In genomic region chr19:47890489-47891130, GRCm38 (mm10) we compare ENCODE assay signal across 10 mouse cellular contexts. TPM values are rescaled to one million over a fixed set of nuclear protein-coding genes. Genes with fewer than 3 reads are reported as not detected.
DNase-seq lines count a peak whose midpoint lies in the region; ATAC-seq and TF ChIP-seq lines count a peak whose summit lies in the region.
"Had no signal": no experiment of that assay in that cellular context is flagged by ENCODE, and none has a peak within 500 bp of the region (broad histone marks: within the 10 kb centered on the region; RNA-seq: fewer than 3 reads in every experiment).

No protein-coding gene starts in this region.

- TF ChIP-seq POLR2A in myocyte (IDR thresholded peaks at IDR 0.05; ENCODE audit: insufficient read length, low read depth): no peak

- peaks cover 47% of the 10 kb centered on the region for H3K4me1 ChIP-seq in heart, embryonic 15.5 days (replicated peaks)

- intact Hi-C loops in heart, postnatal 14 days (cut with DNase I): no loop called here

- peaks cover 9% of the 10 kb centered on the region; the same call in 1 of the 2 replicates for H3K36me3 ChIP-seq in heart, embryonic 15.5 days
- H3K36me3 ChIP-seq in myocyte (ENCODE audit: control insufficient read depth, insufficient read depth): peaks cover 11% of the 10 kb centered on the region

- WGBS in heart, embryonic 15.5 days: 52% methylated on average over 10 of the region's 10 CpGs

- DNase-seq in heart, postnatal 14 days: no peak
- DNase-seq in kidney, postnatal 14 days: peak; percentile 80
- no peak for DNase-seq in frontal cortex, postnatal 10 days (ENCODE audit: low spot score in 2 of 2)
- DNase-seq: thymus, postnatal 36 days had no signal

- no peak for ATAC-seq in heart, embryonic 15.5 days (replicated peaks; ENCODE audit: insufficient number of reproducible peaks, insufficient read depth, low FRiP score, low read depth)
- ATAC-seq in activated CD4-positive, CD25-positive, alpha-beta regulatory T cell, adult 4 months: peak; percentile 57
- ATAC-seq in cerebellum, adult (ENCODE audit: insufficient number of reproducible peaks, low FRiP score, low TSS enrichment): no peak
- ATAC-seq in monocyte, adult 5-6 weeks (replicated peaks; ENCODE audit: insufficient number of reproducible peaks, low FRiP score, low TSS enrichment, poor library complexity, severe bottlenecking): no peak
- ATAC-seq: hindbrain, postnatal 0 days had no signal

- H3K9ac ChIP-seq in heart, embryonic 15.5 days: no peak overlapping the region

- peak overlapping the region; percentile 35 for H3K27ac ChIP-seq in heart, embryonic 15.5 days
- H3K27ac ChIP-seq: hindbrain, postnatal 0 days had no signal

- H3K4me2 ChIP-seq in heart, embryonic 15.5 days: peak overlapping the region; percentile 1; the same call in 1 of the 2 replicates
- H3K4me2 ChIP-seq in myocyte (ENCODE audit: low read depth): peak overlapping the region; percentile 98

- no peaks in the 10 kb centered on the region for H3K79me2 ChIP-seq in myocyte (ENCODE audit: control insufficient read depth, insufficient read depth)

- H3K27me3 ChIP-seq in heart, embryonic 15.5 days: no peaks in the 10 kb centered on the region
- no peaks in the 10 kb centered on the region for H3K27me3 ChIP-seq in myocyte (ENCODE audit: control insufficient read depth, insufficient read depth, insufficient read length)

- H3ac ChIP-seq in myocyte (ENCODE audit: control insufficient read depth, insufficient read length): no peak overlapping the region

- H3K9me3 ChIP-seq in heart, embryonic 15.5 days (replicated peaks): no peaks in the 10 kb centered on the region

- no peak overlapping the region for H3K4me3 ChIP-seq in heart, embryonic 15.5 days
- peak overlapping the region; percentile 19 for H3K4me3 ChIP-seq in myocyte

TF ChIP-seq in myocyte, 11 proteins besides CTCF, POLR2A, EP300 and RAD21:
- TF ChIP-seq E2F4 (IDR thresholded peaks at IDR 0.05; ENCODE audit: insufficient read depth) (no peak), REST (IDR thresholded peaks at IDR 0.05; ENCODE audit: insufficient read depth, insufficient read length) (no peak), MYOG (IDR thresholded peaks at IDR 0.05; ENCODE audit: control insufficient read depth in 1 of 3, insufficient read depth in 1 of 3, insufficient read length in 2 of 3, low read depth in 2 of 3) (peak in 2 of 3 experiments; percentile 21 to 85), CEBPB (IDR thresholded peaks at IDR 0.05; ENCODE audit: insufficient read depth, poor library complexity, severe bottlenecking) (no peak), MYOD1 (IDR thresholded peaks at IDR 0.05; ENCODE audit: control insufficient read depth in 1 of 3, insufficient read length in 2 of 3, low read depth in 2 of 3) (peak in 2 of 3 experiments; percentile 66 to 83), POLR2AphosphoS2 (IDR thresholded peaks at IDR 0.05; ENCODE audit: insufficient read length, low read depth) (peak; percentile 36), MAX (IDR thresholded peaks at IDR 0.05; ENCODE audit: low read depth) (no peak), TCF3 (IDR thresholded peaks at IDR 0.05; ENCODE audit: insufficient read length, low read depth) (no peak), SRF (IDR thresholded peaks at IDR 0.05; ENCODE audit: control insufficient read depth, insufficient read length, low read depth) (no peak), TCF12 (IDR thresholded peaks at IDR 0.05; ENCODE audit: insufficient read depth, poor library complexity, severe bottlenecking) (peak; percentile 56), USF1 (IDR thresholded peaks at IDR 0.05; ENCODE audit: low read depth) (no peak)

RNA-seq across cellular contexts. Expression of gene Gsto2, which starts 25.3 kb away (rescaled TPM):
- 0.74 and 1.2 TPM in 2 replicates for polyA plus RNA-seq in heart, embryonic 15.5 days (2015; fragmentation: Nextera tagmentation; extraction: Ambion mirVana)
- 1 to 10 TPM; 1.6 to 1.7 TPM for total RNA-seq in heart, postnatal 14 days (2021)
- under 1 TPM in 1 of 2 experiments, not detected in 1; 0.74 TPM for polyA plus RNA-seq in activated CD4-positive, CD25-positive, alpha-beta regulatory T cell, adult 4 months (2017; shearing (Covaris generic))
- 5.7 TPM for polyA plus RNA-seq in myocyte (2012; fragmentation: generic; extraction: Trizol)
- total RNA-seq in monocyte, adult 5-6 weeks (2017): 0.43 TPM in 1 of 3 replicates, not detected in the others

RNA-seq across cellular contexts. Expression of gene Cfap43, which starts 28.5 kb away (rescaled TPM):
- 0.08 and 0.24 TPM in 2 replicates for polyA plus RNA-seq in heart, embryonic 15.5 days (2015; fragmentation: Nextera tagmentation; extraction: Ambion mirVana)
- under 1 TPM in 1 of 2 experiments, not detected in 1; 0.81 TPM for total RNA-seq in heart, postnatal 14 days (2021)
- under 1 TPM; 0.28 to 0.32 TPM for polyA plus RNA-seq in activated CD4-positive, CD25-positive, alpha-beta regulatory T cell, adult 4 months (2017; shearing (Covaris generic))
- polyA plus RNA-seq in myocyte (2012; fragmentation: generic; extraction: Trizol): 0.02 TPM
- total RNA-seq in monocyte, adult 5-6 weeks (2017): 0.19 to 1.3 TPM (median 0.19 TPM) in 3 replicates

RNA-seq across cellular contexts. Expression of gene Itprip, which starts 28.5 kb away (rescaled TPM):
- polyA plus RNA-seq in heart, embryonic 15.5 days (2015; fragmentation: Nextera tagmentation; extraction: Ambion mirVana): 17.4 and 20.7 TPM in 2 replicates
- 1 to 10 TPM; 8.0 to 8.1 TPM for total RNA-seq in heart, postnatal 14 days (2021)
- 10 to 100 TPM in 1 of 2 experiments, 1 to 10 TPM in 1; 6.2 to 11.9 TPM for polyA plus RNA-seq in activated CD4-positive, CD25-positive, alpha-beta regulatory T cell, adult 4 months (2017; shearing (Covaris generic))
- 54.1 TPM for polyA plus RNA-seq in myocyte (2012; fragmentation: generic; extraction: Trizol)
- total RNA-seq in monocyte, adult 5-6 weeks (2017): 27.6 to 28.1 TPM (median 28.1 TPM) in 3 replicates

RNA-seq across cellular contexts. Expression of gene Gsto1, which starts 35.8 kb away (rescaled TPM):
- polyA plus RNA-seq in heart, embryonic 15.5 days (2015; fragmentation: Nextera tagmentation; extraction: Ambion mirVana): 97.5 and 103 TPM in 2 replicates
- 100 to 1,000 TPM; 133 to 134 TPM for total RNA-seq in heart, postnatal 14 days (2021)
- 10 to 100 TPM; 27.1 to 29.5 TPM for polyA plus RNA-seq in activated CD4-positive, CD25-positive, alpha-beta regulatory T cell, adult 4 months (2017; shearing (Covaris generic))
- 232 TPM for polyA plus RNA-seq in myocyte (2012; fragmentation: generic; extraction: Trizol)
- 50.9 to 119 TPM (median 77.1 TPM) in 3 replicates for total RNA-seq in monocyte, adult 5-6 weeks (2017)

RNA-seq across cellular contexts. Expression of gene Cfap58, which starts 46.9 kb away (rescaled TPM):
- polyA plus RNA-seq in heart, embryonic 15.5 days (2015; fragmentation: Nextera tagmentation; extraction: Ambion mirVana): 0.09 TPM in 1 of 2 replicates, not detected in the other
- 1 to 10 TPM; 1.3 to 2.1 TPM for total RNA-seq in heart, postnatal 14 days (2021)
- under 1 TPM in 1 of 2 experiments, not detected in 1; 0.37 TPM for polyA plus RNA-seq in activated CD4-positive, CD25-positive, alpha-beta regulatory T cell, adult 4 months (2017; shearing (Covaris generic))
- polyA plus RNA-seq in myocyte (2012; fragmentation: generic; extraction: Trizol): not detected
- total RNA-seq in monocyte, adult 5-6 weeks (2017): not detected in 3 replicates
